Mouse (Mus musculus): ENCODE measurements around the gene Rnf13.
"Not testable (repeated sequence)": the region's sequence is repeated elsewhere in the genome, so short reads cannot be mapped to it uniquely, and the experiment has no call there.

DNA sequence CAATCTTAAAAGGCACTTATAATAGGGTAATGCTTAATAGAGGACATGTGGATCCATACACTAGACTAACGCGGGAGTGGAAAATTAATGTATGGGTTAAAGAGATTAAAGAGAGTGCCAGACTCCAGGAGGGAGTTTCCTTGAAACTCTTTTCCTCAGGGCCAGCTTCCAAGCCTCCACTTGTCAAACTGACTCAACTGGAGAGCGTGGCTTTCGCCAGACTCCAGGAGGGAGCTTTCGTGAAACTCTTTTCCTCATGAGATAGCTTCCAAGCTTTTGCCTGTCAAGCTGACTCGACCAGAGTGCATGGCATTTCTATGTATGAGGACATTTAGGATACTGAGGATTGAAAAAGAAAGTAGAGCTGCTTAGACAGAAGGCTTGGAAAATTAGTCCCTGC, 59.2 kb downstream of the Rnf13 start:
- TF ChIP-seq GATA1 (IDR thresholded peaks at IDR 0.05; ENCODE audit: borderline replicate concordance, low read length); FLI1 (IDR thresholded peaks at IDR 0.05; ENCODE audit: low read length): not testable (repeated sequence)
